Mouse (Mus musculus) cortical plate, adult 2 months (tissue): ENCODE measurements around the gene Myl7.
A peak's percentile ranks its signal among the peaks of the same experiment; 100 is the strongest.

ENCODE experiments used
- CTCF ChIP-seq: fragments of 200-500 bp; IDR thresholded peaks from 2 replicates; pipeline ENCODE4 v1.5.1; 2011; ENCODE audit warnings: mild to moderate bottlenecking, control low read depth, low read length; ENCODE audit not compliant: insufficient read depth; ENCODE audit errors: extremely low read depth
- POLR2A ChIP-seq: fragments of 200-500 bp; IDR thresholded peaks from 2 replicates; pipeline ENCODE4 v1.6.1; 2011; ENCODE audit warnings: mild to moderate bottlenecking, low read length, control low read depth; ENCODE audit not compliant: insufficient read depth; ENCODE audit errors: extremely low read depth

DNA sequence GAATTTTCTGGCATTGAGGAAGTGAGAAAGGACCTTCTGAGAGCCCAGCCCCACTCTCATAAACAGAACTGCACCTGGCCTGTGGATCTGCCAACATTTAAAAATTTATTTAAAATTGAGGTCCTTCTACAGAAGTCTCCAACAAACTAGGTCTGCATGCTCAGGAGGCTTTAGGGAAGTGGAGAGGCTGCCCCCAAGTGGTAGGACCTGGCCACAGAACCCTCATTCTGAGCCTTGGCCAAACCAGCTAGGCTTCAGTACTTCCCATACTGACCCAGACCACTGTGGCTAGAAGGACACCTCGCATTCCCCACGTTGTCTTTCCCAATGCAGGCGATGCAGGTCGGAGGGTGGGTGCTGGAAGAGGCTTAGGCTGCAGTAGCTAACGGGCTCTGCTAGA is 14.1 kb upstream of the Myl7 start:
- TF ChIP-seq POLR2A, result no peak
- peak; percentile 79 for TF ChIP-seq CTCF
